Mouse (Mus musculus): Measurements from ENCODE around the gene Adarb2.

DNA sequence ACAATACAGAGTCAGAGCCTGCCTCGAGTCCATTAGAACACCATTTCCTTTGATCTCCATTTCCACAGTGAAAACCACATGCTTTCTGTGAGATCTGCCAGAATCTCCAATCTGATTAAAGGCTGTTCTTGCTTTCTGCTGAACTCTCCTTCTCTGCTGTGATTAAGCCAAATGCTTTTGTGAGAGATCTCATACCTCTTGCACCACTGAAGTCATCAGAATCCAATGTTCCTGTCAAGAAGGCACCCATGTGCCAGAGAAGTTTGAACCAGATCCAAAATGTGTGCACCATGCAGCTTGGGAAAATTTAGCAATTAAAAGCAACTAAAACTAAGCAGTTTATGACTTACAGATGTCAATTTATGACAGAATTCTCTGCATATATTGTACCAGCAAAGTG, 185.9 kb downstream of the Adarb2 start:
- TF ChIP-seq EP300 (IDR thresholded peaks at IDR 0.05; ENCODE audit: insufficient read depth, low read depth, low read length), result no peak
- no peak for TF ChIP-seq POLR2A (IDR thresholded peaks at IDR 0.05; ENCODE audit: insufficient read depth, low read depth, low read length)
- no peak for TF ChIP-seq CTCF (IDR thresholded peaks at IDR 0.05)

Measured in heart, adult 2 months (tissue).